Mouse (Mus musculus) G1E (cell line): Measurements from ENCODE around the gene Fbxw2. TPM values are rescaled to one million over a fixed set of nuclear protein-coding genes. Genes with fewer than 3 reads are reported as not detected.
"Not testable (repeated sequence)": the region's sequence is repeated elsewhere in the genome, so short reads cannot be mapped to it uniquely, and the experiment has no call there.

Experiments used
- ATAC-seq: 2 replicates; pipeline ENCODE4 v1.8.0; 2016; ENCODE audit warnings: mild to moderate bottlenecking; ENCODE audit not compliant: insufficient number of reproducible peaks, poor library complexity, low FRiP score, severe bottlenecking; ENCODE audit errors: extremely low read depth
- DNase-seq: peaks from one replicate; pipeline ENCODE4 v3.0.0; 2012; ENCODE audit warnings: low spot score
- H3K27me3 ChIP-seq: 2 replicates; pipeline ENCODE4 v1.6.1; 2012; ENCODE audit warnings: mild to moderate bottlenecking, low read length, inconsistent platforms; ENCODE audit not compliant: insufficient read depth
- H3K36me3 ChIP-seq: replicated peaks from 2 replicates; pipeline ENCODE3; 2012; ENCODE audit warnings: mild to moderate bottlenecking, inconsistent platforms
- H3K4me1 ChIP-seq: 2 replicates; pipeline ENCODE4 v1.6.1; 2012; ENCODE audit warnings: low read depth, low read length, inconsistent platforms, mixed read lengths; ENCODE audit not compliant: insufficient read depth
- H3K4me3 ChIP-seq: 2 replicates; pipeline ENCODE4 v1.5.1; 2012; ENCODE audit warnings: low read depth, mild to moderate bottlenecking, inconsistent platforms, low read length, moderate library complexity, mixed read lengths
- H3K9me3 ChIP-seq: replicated peaks from 2 replicates; pipeline ENCODE4 v1.6.1; 2012; ENCODE audit warnings: inconsistent platforms
- CTCF ChIP-seq: IDR thresholded peaks from 2 replicates; pipeline ENCODE4 v1.5.1; 2012; ENCODE audit warnings: low read depth, low read length, inconsistent platforms, mixed read lengths
- GATA1 ChIP-seq: IDR thresholded peaks from 2 replicates; pipeline ENCODE4 v1.6.1; 2012; ENCODE audit warnings: borderline replicate concordance, low read length, inconsistent platforms, mixed read lengths
- GATA2 ChIP-seq: IDR thresholded peaks from 2 replicates; pipeline ENCODE4 v1.6.1; 2012; ENCODE audit warnings: low read depth, low read length, inconsistent platforms, borderline replicate concordance
- POLR2AphosphoS5 ChIP-seq: IDR thresholded peaks from 2 replicates; pipeline ENCODE4 v1.6.1; 2012; ENCODE audit warnings: low read depth, low read length, inconsistent platforms; ENCODE audit not compliant: insufficient replicate concordance
- TAL1 ChIP-seq: conservative IDR thresholded peaks from 2 replicates; pipeline ENCODE4 v1.6.1; 2012; ENCODE audit warnings: low read depth, low read length, inconsistent platforms, mixed read lengths
- polyA plus RNA-seq: library from polyadenylated mRNA; stranded (reverse); fragments of >175 nt; gene quantifications from 2 replicates; pipeline ENCODE4 v1.2.3, GENCODE M21; 2012
- total RNA-seq, 2 experiments: library from RNA; stranded (forward) in 1 of 2; stranded (reverse) in 1 of 2; fragments of 200-1000 nt in 1 of 2; fragments of >200 nt in 1 of 2; fragmentation: Nextera tagmentation in 1 of 2; gene quantifications; 2 replicates each; pipeline ENCODE4 v1.2.3; 2014 to 2017

The Fbxw2 gene
- total and polyA plus RNA-seq, 3 experiments: 26.1 to 99.5 (median 74.7) TPM

- no peak for TF ChIP-seq POLR2AphosphoS5
- TF ChIP-seq GATA1: no peak
- TF ChIP-seq TAL1: no peak
- no peak for TF ChIP-seq GATA2
- TF ChIP-seq CTCF: no peak
- H3K9me3 ChIP-seq: no peaks in the 10 kb centered on the region
- ATAC-seq (no peak), DNase-seq (no peak)
- H3K36me3 ChIP-seq: peaks cover 39% of the 10 kb centered on the region
- no peaks in the 10 kb centered on the region for H3K27me3 ChIP-seq
- no peak overlapping the region; the same call in 1 of the 2 replicates for H3K4me3 ChIP-seq
- H3K4me1 ChIP-seq: peaks cover 26% of the 10 kb centered on the region
Measured at GRCm38 (mm10) chr2:34770049-34770448, 56.1 kb downstream of the Fbxw2 start.

- no peak for ATAC-seq
- no peaks in the 10 kb centered on the region for H3K27me3 ChIP-seq
- no peak overlapping the region for H3K4me3 ChIP-seq
- peaks cover 9% of the 10 kb centered on the region for H3K36me3 ChIP-seq
- no peak for TF ChIP-seq GATA1
- TF ChIP-seq POLR2AphosphoS5: no peak
- TF ChIP-seq TAL1: no peak
- no peak for TF ChIP-seq GATA2
- TF ChIP-seq CTCF: no peak
- peaks cover 18% of the 10 kb centered on the region for H3K4me1 ChIP-seq
- peaks cover 5% of the 10 kb centered on the region for H3K9me3 ChIP-seq
- DNase-seq: no peak
Measured at GRCm38 (mm10) chr2:34764801-34765200, 61.3 kb downstream of the Fbxw2 start.

- Histone ChIP-seq H3K9me3 (peaks cover 5% of the 10 kb centered on the region), H3K27me3 (no peaks in the 10 kb centered on the region), H3K4me3 (no peak overlapping the region), H3K4me1 (peaks cover 18% of the 10 kb centered on the region), H3K36me3 (no peaks in the 10 kb centered on the region)
- DNase-seq (no peak), ATAC-seq (no peak)
- no peak for TF ChIP-seq POLR2AphosphoS5
- TF ChIP-seq TAL1: no peak
- TF ChIP-seq CTCF: no peak
- TF ChIP-seq GATA1: no peak
- TF ChIP-seq GATA2: no peak
Measured at GRCm38 (mm10) chr2:34762872-34763271, 63.2 kb downstream of the Fbxw2 start.

- peak; percentile 84 for ATAC-seq
Measured at GRCm38 (mm10) chr2:34762174-34762573, 63.9 kb downstream of the Fbxw2 start.

GRCm38 (mm10) chr2:34761272-34761671 lies 64.8 kb downstream of the Fbxw2 start:
- not testable (repeated sequence) for DNase-seq, ATAC-seq

More at GRCm38 (mm10) chr2:34762174-34762573, 63.9 kb downstream of the Fbxw2 start:
- H3K9me3 ChIP-seq: peaks cover 5% of the 10 kb centered on the region
- no peak for DNase-seq
- H3K4me3 ChIP-seq: no peak overlapping the region
- H3K27me3 ChIP-seq: no peaks in the 10 kb centered on the region
- H3K36me3 ChIP-seq: no peaks in the 10 kb centered on the region
- TF ChIP-seq TAL1 (peak; percentile 61), POLR2AphosphoS5 (no peak)
- H3K4me1 ChIP-seq: peaks cover 18% of the 10 kb centered on the region

GRCm38 (mm10) chr2:34757341-34757740 lies 68.8 kb downstream of the Fbxw2 start:
- Histone ChIP-seq H3K4me1 (peaks cover 20% of the 10 kb centered on the region), H3K27me3 (no peaks in the 10 kb centered on the region), H3K9me3 (no peaks in the 10 kb centered on the region), H3K36me3 (no peaks in the 10 kb centered on the region), H3K4me3 (no peak overlapping the region)
- ATAC-seq: no peak
- no peak for DNase-seq
- TF ChIP-seq POLR2AphosphoS5 (no peak), TAL1 (no peak), GATA1 (no peak), CTCF (no peak), GATA2 (no peak)

More at GRCm38 (mm10) chr2:34761272-34761671, 64.8 kb downstream of the Fbxw2 start:
- not testable (repeated sequence) for H3K4me3 ChIP-seq, H3K36me3 ChIP-seq, H3K9me3 ChIP-seq, H3K27me3 ChIP-seq
- peaks cover 18% of the 10 kb centered on the region for H3K4me1 ChIP-seq

GRCm38 (mm10) chr2:34754551-34755358 lies 71.4 kb downstream of the Fbxw2 start, which contains the start of gene Gapvd1:
Gene Gapvd1, minus strand, starts transcription at chr2:34755232.
- Histone ChIP-seq H3K36me3 (peaks cover 6% of the 10 kb centered on the region), H3K9me3 (no peaks in the 10 kb centered on the region)
- ATAC-seq: no peak; the same call in 1 of the 2 replicates

More at GRCm38 (mm10) chr2:34754551-34755358, 71.4 kb downstream of the Fbxw2 start, which contains the start of gene Gapvd1:
- no peaks in the 10 kb centered on the region for H3K27me3 ChIP-seq
- TF ChIP-seq GATA1 (no peak), POLR2AphosphoS5 (no peak), GATA2 (no peak), CTCF (no peak)
- no peak for DNase-seq
- peak within 1 kb of the TSS; percentile 98 for H3K4me3 ChIP-seq
- H3K4me1 ChIP-seq: peaks cover 34% of the 10 kb centered on the region

Other genes starting within 250 kb of the Fbxw2 start
- 89.2 and 102 TPM in 2 replicates for gene Gapvd1, start 71.1 kb downstream of the Fbxw2 start, total RNA-seq (2014; fragmentation: Nextera tagmentation)
- 83.0 and 95.0 TPM in 2 replicates for gene Gapvd1, start 71.1 kb downstream of the Fbxw2 start, total RNA-seq (2017)
- 16.6 and 23.5 TPM in 2 replicates for gene Gapvd1, start 71.1 kb downstream of the Fbxw2 start, polyA plus RNA-seq
- gene Hspa5, start 54.3 kb downstream of the Fbxw2 start, total RNA-seq (2014; fragmentation: Nextera tagmentation): 117 and 127 TPM in 2 replicates
- 337 and 367 TPM in 2 replicates for gene Hspa5, start 54.3 kb downstream of the Fbxw2 start, total RNA-seq (2017)
- 48.4 and 59.2 TPM in 2 replicates for gene Hspa5, start 54.3 kb downstream of the Fbxw2 start, polyA plus RNA-seq
- gene Rabepk, start 26.4 kb downstream of the Fbxw2 start, total RNA-seq (2014; fragmentation: Nextera tagmentation): 16.0 and 21.1 TPM in 2 replicates
- gene Rabepk, start 26.4 kb downstream of the Fbxw2 start, total RNA-seq (2017): 31.8 and 36.9 TPM in 2 replicates
- 9.1 and 11.6 TPM in 2 replicates for gene Rabepk, start 26.4 kb downstream of the Fbxw2 start, polyA plus RNA-seq
- 0.58 TPM in 1 of 2 replicates, not detected in the other for gene Gm34653, start 6.7 kb upstream of the Fbxw2 start, total RNA-seq (2014; fragmentation: Nextera tagmentation)
- 0.38 and 0.46 TPM in 2 replicates for gene Gm34653, start 6.7 kb upstream of the Fbxw2 start, total RNA-seq (2017)
- gene Gm34653, start 6.7 kb upstream of the Fbxw2 start, polyA plus RNA-seq: not detected in 2 replicates
- not detected in 2 replicates for gene Cutal, start 48.1 kb upstream of the Fbxw2 start, total RNA-seq (2014; fragmentation: Nextera tagmentation)
- 0.06 TPM in 1 of 2 replicates, not detected in the other for gene Cutal, start 48.1 kb upstream of the Fbxw2 start, total RNA-seq (2017)
- 0.02 TPM in 1 of 2 replicates, not detected in the other for gene Cutal, start 48.1 kb upstream of the Fbxw2 start, polyA plus RNA-seq
- gene Psmd5, start 48.7 kb upstream of the Fbxw2 start, total RNA-seq (2014; fragmentation: Nextera tagmentation): 76.4 and 77.9 TPM in 2 replicates
- gene Psmd5, start 48.7 kb upstream of the Fbxw2 start, total RNA-seq (2017): 44.7 and 49.3 TPM in 2 replicates
- gene Psmd5, start 48.7 kb upstream of the Fbxw2 start, polyA plus RNA-seq: 12.0 and 13.4 TPM in 2 replicates
- gene Phf19, start 87.7 kb upstream of the Fbxw2 start, total RNA-seq (2014; fragmentation: Nextera tagmentation): not detected in 2 replicates
- gene Phf19, start 87.7 kb upstream of the Fbxw2 start, total RNA-seq (2017): 0.52 and 0.66 TPM in 2 replicates
- 0.01 and 0.02 TPM in 2 replicates for gene Phf19, start 87.7 kb upstream of the Fbxw2 start, polyA plus RNA-seq
- gene Traf1, start 135.5 kb upstream of the Fbxw2 start, total RNA-seq (2014; fragmentation: Nextera tagmentation): not detected in 2 replicates
- 0.12 and 0.27 TPM in 2 replicates for gene Traf1, start 135.5 kb upstream of the Fbxw2 start, total RNA-seq (2017)
- not detected in 2 replicates for gene Traf1, start 135.5 kb upstream of the Fbxw2 start, polyA plus RNA-seq
- gene Hc, start 235.1 kb upstream of the Fbxw2 start, total RNA-seq (2014; fragmentation: Nextera tagmentation): not detected in 2 replicates
- 0.22 and 0.23 TPM in 2 replicates for gene Hc, start 235.1 kb upstream of the Fbxw2 start, total RNA-seq (2017)
- not detected in 2 replicates for gene Hc, start 235.1 kb upstream of the Fbxw2 start, polyA plus RNA-seq